Mouse (Mus musculus) liver, embryonic 15.5 days (tissue): Measurements from ENCODE around the gene Srek1. TPM values are rescaled to one million over a fixed set of nuclear protein-coding genes. Genes with fewer than 3 reads are reported as not detected.
A peak's percentile ranks its signal among the peaks of the same experiment; 100 is the strongest.

Experiments used
- ATAC-seq: fragments of 200-750 bp; cut with Nextera tagmentation; 2 replicates; pipeline ENCODE4 v1.8.0; 2017; ENCODE audit warnings: moderate number of reproducible peaks, mild to moderate bottlenecking, moderate library complexity; ENCODE audit not compliant: insufficient read depth
- H3K27ac ChIP-seq: fragments of 300-500 bp; sonication (generic); replicated peaks from 2 replicates; pipeline ENCODE4 v1.5.1; 2015; ENCODE audit warnings: mild to moderate bottlenecking, inconsistent platforms
- H3K27me3 ChIP-seq: fragments of 300-500 bp; sonication (generic); 2 replicates; pipeline ENCODE4 v1.6.1; 2015; ENCODE audit warnings: mild to moderate bottlenecking, inconsistent platforms
- H3K36me3 ChIP-seq: fragments of 300-500 bp; sonication (generic); replicated peaks from 2 replicates; pipeline ENCODE4 v1.6.1; 2015; ENCODE audit warnings: moderate library complexity, mild to moderate bottlenecking, inconsistent platforms
- H3K4me1 ChIP-seq: fragments of 300-500 bp; sonication (generic); replicated peaks from 2 replicates; pipeline ENCODE4 v1.6.1; 2015; ENCODE audit warnings: inconsistent platforms
- H3K4me2 ChIP-seq: fragments of 300-500 bp; sonication (generic); 2 replicates; pipeline ENCODE4 v1.6.1; 2015; ENCODE audit warnings: moderate library complexity, mild to moderate bottlenecking, inconsistent platforms
- H3K4me3 ChIP-seq: fragments of 300-500 bp; sonication (generic); replicated peaks from 2 replicates; pipeline ENCODE4 v1.5.1; 2015; ENCODE audit warnings: mild to moderate bottlenecking, inconsistent platforms
- H3K9ac ChIP-seq: fragments of 300-500 bp; sonication (generic); 2 replicates; pipeline ENCODE4 v1.6.1; 2015; ENCODE audit warnings: moderate library complexity, mild to moderate bottlenecking, inconsistent platforms
- H3K9me3 ChIP-seq: fragments of 300-500 bp; sonication (generic); replicated peaks from 2 replicates; pipeline ENCODE4 v1.6.1; 2016; ENCODE audit warnings: inconsistent platforms
- WGBS: fragments of 180-500 bp; shearing (Covaris S2); methylation state at CpG from one replicate; pipeline ENCODE4 v1.1.7; 2015; ENCODE audit warnings: mixed read lengths; ENCODE audit not compliant: insufficient replicate concordance; 5-methylcytosine and 5-hydroxymethylcytosine counted together
- polyA plus RNA-seq: library from polyadenylated mRNA; unstranded; fragments of >200 nt; fragmentation: Nextera tagmentation; extraction: Ambion mirVana; gene quantifications from 2 replicates; pipeline ENCODE4 v1.2.1, GENCODE M21; 2015

Srek1 gene
- polyA plus RNA-seq, 1 experiment from 2014 or later, result 18.2 TPM

- no peak overlapping the region for H3K4me2 ChIP-seq
- H3K4me1 ChIP-seq, result peaks cover 21% of the 10 kb centered on the region
- ATAC-seq, result no peak
- H3K27me3 ChIP-seq, result peaks cover 4% of the 10 kb centered on the region; the same call in 1 of the 2 replicates
- 60% methylated on average over 8 of the region's 8 CpGs for WGBS
- H3K27ac ChIP-seq, result no peak overlapping the region
- H3K9ac ChIP-seq, result no peak overlapping the region
- no peaks in the 10 kb centered on the region for H3K36me3 ChIP-seq
- H3K4me3 ChIP-seq, result no peak overlapping the region
- H3K9me3 ChIP-seq, result no peaks in the 10 kb centered on the region
Observed at GRCm38 (mm10) chr13:103777126-103777525, 2.7 kb upstream of the Srek1 start.

- peaks cover 34% of the 10 kb centered on the region for H3K4me1 ChIP-seq
- 1% methylated on average over 36 of the region's 36 CpGs for WGBS
- peak overlapping the region; percentile 96 for H3K27ac ChIP-seq
- 0 out of 2 replicates have a peak, but pooled peaks cover 8% of the 10 kb centered on the region for H3K36me3 ChIP-seq
- H3K4me2 ChIP-seq, result peak overlapping the region; percentile 69
- peak overlapping the region; percentile 85 for H3K9ac ChIP-seq
- H3K27me3 ChIP-seq, result peaks cover 4% of the 10 kb centered on the region; the same call in 1 of the 2 replicates
- peak overlapping the region; percentile 90 for H3K4me3 ChIP-seq
- no peaks in the 10 kb centered on the region for H3K9me3 ChIP-seq
- peak; percentile 53 for ATAC-seq
Observed at GRCm38 (mm10) chr13:103773407-103774118, 845 bp downstream of the Srek1 start.

- Histone ChIP-seq H3K9me3 (no peaks in the 10 kb centered on the region), H3K4me3 (peak overlapping the region; percentile 90), H3K36me3 (0 out of 2 replicates have a peak, but pooled peaks cover 9% of the 10 kb centered on the region), H3K9ac (peak overlapping the region; percentile 38), H3K27me3 (peaks cover 4% of the 10 kb centered on the region; the same call in 1 of the 2 replicates), H3K4me1 (peaks cover 34% of the 10 kb centered on the region), H3K4me2 (peak overlapping the region; percentile 69), H3K27ac (no peak overlapping the region)
- 31% methylated on average over 5 of the region's 5 CpGs for WGBS
- ATAC-seq, result no peak
Observed at GRCm38 (mm10) chr13:103772917-103773316, 1.5 kb downstream of the Srek1 start.

- ATAC-seq, result no peak
- no peak overlapping the region for H3K4me3 ChIP-seq
- no peaks in the 10 kb centered on the region for H3K27me3 ChIP-seq
- H3K36me3 ChIP-seq, result peaks cover 17% of the 10 kb centered on the region; the same call in 1 of the 2 replicates
- H3K27ac ChIP-seq, result no peak overlapping the region
- no peak overlapping the region for H3K9ac ChIP-seq
- H3K4me2 ChIP-seq, result no peak overlapping the region
- peaks cover 34% of the 10 kb centered on the region for H3K4me1 ChIP-seq
- no peaks in the 10 kb centered on the region for H3K9me3 ChIP-seq
Observed at GRCm38 (mm10) chr13:103770821-103771220, 3.6 kb downstream of the Srek1 start.

- Histone ChIP-seq H3K4me2 (no peak overlapping the region), H3K4me3 (no peak overlapping the region), H3K36me3 (peaks cover 26% of the 10 kb centered on the region), H3K27ac (no peak overlapping the region), H3K4me1 (peaks cover 25% of the 10 kb centered on the region), H3K9ac (no peak overlapping the region), H3K27me3 (no peaks in the 10 kb centered on the region), H3K9me3 (no peaks in the 10 kb centered on the region)
- 41% methylated on average over 5 of the region's 5 CpGs for WGBS
- no peak for ATAC-seq
Observed at GRCm38 (mm10) chr13:103767935-103768334, 6.5 kb downstream of the Srek1 start.

- ATAC-seq, result no peak
- H3K4me3 ChIP-seq, result no peak overlapping the region
- WGBS, result 58% methylated on average over 1 of the region's 1 CpGs
- H3K9ac ChIP-seq, result no peak overlapping the region
- peaks cover 50% of the 10 kb centered on the region for H3K36me3 ChIP-seq
- H3K4me2 ChIP-seq, result no peak overlapping the region
- H3K27me3 ChIP-seq, result no peaks in the 10 kb centered on the region
- no peaks in the 10 kb centered on the region for H3K4me1 ChIP-seq
- no peak overlapping the region for H3K27ac ChIP-seq
- no peaks in the 10 kb centered on the region for H3K9me3 ChIP-seq
Observed at GRCm38 (mm10) chr13:103763640-103764039, 10.8 kb downstream of the Srek1 start.

- Histone ChIP-seq H3K9ac (no peak overlapping the region), H3K27me3 (no peaks in the 10 kb centered on the region), H3K27ac (no peak overlapping the region), H3K4me1 (no peaks in the 10 kb centered on the region), H3K9me3 (no peaks in the 10 kb centered on the region), H3K4me2 (no peak overlapping the region), H3K4me3 (no peak overlapping the region), H3K36me3 (peaks cover 55% of the 10 kb centered on the region)
- 56% methylated on average over 10 of the region's 10 CpGs for WGBS
- ATAC-seq, result no peak
Observed at GRCm38 (mm10) chr13:103761971-103762370, 12.4 kb downstream of the Srek1 start.

- peaks cover 66% of the 10 kb centered on the region for H3K36me3 ChIP-seq
- no peaks in the 10 kb centered on the region for H3K4me1 ChIP-seq
- no peak overlapping the region for H3K4me3 ChIP-seq
- no peak overlapping the region for H3K27ac ChIP-seq
- no peak for ATAC-seq
- no peak overlapping the region for H3K4me2 ChIP-seq
- no peak overlapping the region for H3K9ac ChIP-seq
- H3K9me3 ChIP-seq, result no peaks in the 10 kb centered on the region
- H3K27me3 ChIP-seq, result no peaks in the 10 kb centered on the region
- WGBS, result 44% methylated on average over 3 of the region's 3 CpGs
Observed at GRCm38 (mm10) chr13:103751421-103751820, 23.0 kb downstream of the Srek1 start.

GRCm38 (mm10) chr13:103745688-103746087 lies 28.7 kb downstream of the Srek1 start:
- H3K36me3 ChIP-seq, result peaks cover 79% of the 10 kb centered on the region

GRCm38 (mm10) chr13:103745160-103745559 lies 29.2 kb downstream of the Srek1 start:
- Histone ChIP-seq H3K27ac (no peak overlapping the region), H3K9ac (no peak overlapping the region), H3K4me1 (no peaks in the 10 kb centered on the region), H3K9me3 (no peaks in the 10 kb centered on the region), H3K4me2 (no peak overlapping the region), H3K4me3 (no peak overlapping the region), H3K27me3 (no peaks in the 10 kb centered on the region), H3K36me3 (peaks cover 76% of the 10 kb centered on the region)
- ATAC-seq, result no peak
- 77% methylated on average over 4 of the region's 4 CpGs for WGBS

More at GRCm38 (mm10) chr13:103745688-103746087, 28.7 kb downstream of the Srek1 start:
- Histone ChIP-seq H3K4me1 (no peaks in the 10 kb centered on the region), H3K27me3 (no peaks in the 10 kb centered on the region), H3K9me3 (no peaks in the 10 kb centered on the region), H3K27ac (no peak overlapping the region), H3K4me2 (no peak overlapping the region), H3K9ac (no peak overlapping the region), H3K4me3 (no peak overlapping the region)
- WGBS, result 83% methylated on average over 2 of the region's 2 CpGs
- ATAC-seq, result no peak

- Histone ChIP-seq H3K9me3 (no peaks in the 10 kb centered on the region), H3K4me2 (no peak overlapping the region), H3K27me3 (no peaks in the 10 kb centered on the region), H3K27ac (no peak overlapping the region), H3K4me3 (no peak overlapping the region), H3K4me1 (peaks cover 12% of the 10 kb centered on the region), H3K36me3 (peaks cover 29% of the 10 kb centered on the region), H3K9ac (no peak overlapping the region)
- WGBS, result 50% methylated on average over 5 of the region's 5 CpGs
- ATAC-seq, result peak; percentile 90
Observed at GRCm38 (mm10) chr13:103735330-103736007, 38.9 kb downstream of the Srek1 start.
